In the genomic region with DNA sequence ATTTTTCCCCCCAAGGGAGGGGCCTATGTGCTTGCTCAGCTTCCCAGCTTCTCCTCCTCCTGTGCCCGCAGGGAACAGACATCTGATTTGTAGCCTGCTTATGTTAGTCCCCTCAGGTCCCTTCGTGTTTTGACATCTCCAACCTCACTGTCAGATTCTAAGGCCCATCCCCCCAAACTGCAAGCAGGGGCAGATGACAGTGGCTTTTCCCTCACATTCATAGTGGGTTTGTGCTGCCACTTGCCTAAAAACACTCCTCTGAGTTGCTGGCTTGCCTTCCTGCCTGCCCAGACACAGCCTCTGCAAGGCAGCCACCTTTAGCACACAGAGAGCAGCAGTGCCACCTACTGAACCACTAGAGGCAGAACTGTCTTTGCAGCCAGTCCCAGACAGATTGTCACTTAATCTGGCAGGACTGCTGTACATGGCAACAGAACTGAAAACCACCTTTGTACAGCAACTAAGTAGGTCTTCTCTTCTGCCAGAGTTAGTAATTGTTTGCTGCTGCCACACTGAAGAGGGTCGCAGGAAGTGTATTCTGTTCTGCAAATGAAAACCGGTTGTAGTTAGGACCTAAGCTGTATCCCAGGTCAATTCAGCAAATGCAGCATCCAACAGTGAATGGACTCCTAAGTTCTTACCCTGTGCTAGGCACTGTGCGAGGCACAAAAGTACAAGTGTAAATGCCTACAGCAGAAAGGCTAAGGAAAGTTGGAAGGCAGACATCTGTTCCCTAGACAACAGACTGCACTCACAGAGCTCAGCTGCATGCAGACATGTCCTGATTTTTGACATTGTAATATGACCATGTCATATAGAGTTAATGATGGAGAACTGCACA, we compare ENCODE assay signal across 8 mouse cellular contexts.
A peak's percentile ranks its signal among the peaks of the same experiment; 100 is the strongest.
DNase-seq lines count a peak whose midpoint lies in the region; ATAC-seq lines count a peak whose summit lies in the region.

No protein-coding gene starts in this region.

- H3K36me3 ChIP-seq in hindbrain, embryonic 11.5 days (ENCODE audit: control insufficient read depth, insufficient read depth, low read length): no peaks in the 10 kb centered on the region

- H3K27me3 ChIP-seq in hindbrain, embryonic 11.5 days (ENCODE audit: control insufficient read depth, insufficient read depth, low read length): no peaks in the 10 kb centered on the region

- no peaks in the 10 kb centered on the region for H3K4me1 ChIP-seq in hindbrain, embryonic 11.5 days (replicated peaks; ENCODE audit: control insufficient read depth, insufficient read depth, low read length)

- WGBS in hindbrain, embryonic 11.5 days: 33% methylated on average over 5 of the region's 5 CpGs

- ATAC-seq in hindbrain, embryonic 11.5 days (ENCODE audit: low FRiP score): peak; percentile 93

- H3K9me3 ChIP-seq in hindbrain, embryonic 11.5 days (ENCODE audit: control insufficient read depth, low read length): no peaks in the 10 kb centered on the region

- H3K27ac ChIP-seq in hindbrain, embryonic 11.5 days (ENCODE audit: low read depth, low read length): no peak overlapping the region

- H3K9ac ChIP-seq in hindbrain, embryonic 11.5 days (ENCODE audit: low read depth, low read length): no peak overlapping the region

- H3K4me3 ChIP-seq in hindbrain, embryonic 11.5 days (ENCODE audit: low read depth, low read length): no peak overlapping the region

- DNase-seq in MEL-GATA-1-ER (ENCODE audit: extremely low read depth, low read depth): peak; percentile 2
- peak; percentile 41 for DNase-seq in cerebellum, adult 8-10 months
- peak; percentile 46 to 85 for DNase-seq in frontal cortex, adult 2 months (ENCODE audit: extremely low spot score in 1 of 2, low spot score in 1 of 2)
- peak; percentile 68 for DNase-seq in hindbrain, embryonic 11.5 days (ENCODE audit: low spot score)
- DNase-seq in layer of hippocampus, adult 9-11 months: peak; percentile 75
- peak; percentile 67 for DNase-seq in lung, postnatal 14 days
- DNase-seq in retina, postnatal 1 day: peak; percentile 78
- peak; percentile 32 for DNase-seq in urinary bladder, adult 2 months (ENCODE audit: low spot score)

- H3K4me2 ChIP-seq in hindbrain, embryonic 11.5 days (replicated peaks; ENCODE audit: low read depth, low read length): no peak overlapping the region

Comparison
In these comparisons a context has a peak if more than half of its experiments do, and no peak if none do; other contexts are left out.
1. DNase-seq: peak in every context shown above with its lines; median percentile 78 in retina, postnatal 1 day; 75 in layer of hippocampus, adult 9-11 months; 68 in hindbrain, embryonic 11.5 days; 67 in lung, postnatal 14 days; 66 in frontal cortex, adult 2 months; 41 in cerebellum, adult 8-10 months; 32 in urinary bladder, adult 2 months; 2 in MEL-GATA-1-ER.